Mouse (Mus musculus) MEL (cell line): ENCODE measurements around the gene Cirbp. TPM values are rescaled to one million over a fixed set of nuclear protein-coding genes. Genes with fewer than 3 reads are reported as not detected.
A peak's percentile ranks its signal among the peaks of the same experiment; 100 is the strongest.

Source experiments
- DNase-seq: peaks from one replicate; pipeline ENCODE4 v3.0.0; 2011; ENCODE audit warnings: low read depth, low spot score
- H3K27ac ChIP-seq: 2 replicates; pipeline ENCODE4 v1.5.1; 2012; ENCODE audit warnings: low read depth, mild to moderate bottlenecking, control low read depth, low read length, moderate library complexity; ENCODE audit not compliant: control insufficient read depth
- H3K27me3 ChIP-seq, 2 experiments: fragments of 150-350 bp in 1 of 2; sonication (generic) in 1 of 2; 2 replicates each; pipeline ENCODE4 v1.6.1; 2012; ENCODE audit warnings: low read length in 2 of 2, mild to moderate bottlenecking in 2 of 2, improper control_type of control experiment in 1 of 2, moderate library complexity in 1 of 2; ENCODE audit not compliant: insufficient read depth in 2 of 2, control insufficient read depth in 1 of 2
- H3K36me3 ChIP-seq, 2 experiments: 2 replicates each; pipeline ENCODE4 v1.6.1; 2012 to 2014; ENCODE audit warnings: low read length in 2 of 2, improper control_type of control experiment in 1 of 2, inconsistent platforms in 1 of 2, mild to moderate bottlenecking in 1 of 2; ENCODE audit not compliant: insufficient read depth in 2 of 2, control insufficient read depth in 1 of 2
- H3K4me1 ChIP-seq, 2 experiments: fragments of 150-350 bp in 1 of 2; sonication (generic) in 1 of 2; 2 replicates each; pipeline ENCODE4 v1.6.1; 2012; ENCODE audit warnings: low read length in 2 of 2, improper control_type of control experiment in 1 of 2, mild to moderate bottlenecking in 1 of 2; ENCODE audit not compliant: insufficient read depth in 2 of 2, control insufficient read depth in 1 of 2
- H3K4me3 ChIP-seq, 2 experiments: fragments of 150-350 bp in 1 of 2; sonication (generic) in 1 of 2; 2 replicates each; pipeline ENCODE4 v1.5.1; 2012; ENCODE audit warnings: low read depth in 2 of 2, low read length in 2 of 2, mild to moderate bottlenecking in 2 of 2, moderate library complexity in 2 of 2, control low read depth in 1 of 2, improper control_type of control experiment in 1 of 2; ENCODE audit not compliant: control insufficient read depth in 1 of 2, insufficient read depth in 1 of 2
- H3K79me2 ChIP-seq: 2 replicates; pipeline ENCODE4 v1.6.1; 2012; ENCODE audit warnings: mild to moderate bottlenecking, low read length, moderate library complexity; ENCODE audit not compliant: control insufficient read depth, poor library complexity, insufficient read depth
- H3K9ac ChIP-seq: 2 replicates; pipeline ENCODE4 v1.6.1; 2012; ENCODE audit warnings: low read depth, mild to moderate bottlenecking, control low read depth, low read length, moderate library complexity; ENCODE audit not compliant: control insufficient read depth, poor library complexity, severe bottlenecking
- H3K9me3 ChIP-seq: fragments of 150-350 bp; sonication (generic); replicated peaks from 2 replicates; pipeline ENCODE4 v1.6.1; 2012; ENCODE audit warnings: mild to moderate bottlenecking, low read length, improper control_type of control experiment, moderate library complexity; ENCODE audit not compliant: insufficient read depth
- CHD2 ChIP-seq: IDR thresholded peaks from 2 replicates; pipeline ENCODE4 v1.6.1; 2011; ENCODE audit warnings: low read length, improper control_type of control experiment
- ELF1 ChIP-seq: IDR thresholded peaks from 2 replicates; pipeline ENCODE4 v1.6.1; 2014; ENCODE audit warnings: low read depth, mild to moderate bottlenecking, inconsistent platforms, low read length, improper control_type of control experiment, moderate library complexity
- ETS1 ChIP-seq: IDR thresholded peaks from 2 replicates; pipeline ENCODE4 v1.6.1; 2012; ENCODE audit warnings: low read depth, mild to moderate bottlenecking, inconsistent platforms, low read length, improper control_type of control experiment, moderate library complexity
- GABPA ChIP-seq: IDR thresholded peaks from 2 replicates; pipeline ENCODE4 v1.6.1; 2012; ENCODE audit warnings: low read depth, mild to moderate bottlenecking, inconsistent platforms, low read length, improper control_type of control experiment, moderate library complexity
- GATA1 ChIP-seq: IDR thresholded peaks from 2 replicates; pipeline ENCODE4 v1.6.1; 2011; ENCODE audit warnings: low read depth, low read length, improper control_type of control experiment
- KAT2A ChIP-seq: conservative IDR thresholded peaks from 2 replicates; pipeline ENCODE4 v1.6.1; 2012; ENCODE audit warnings: low read depth, low read length, improper control_type of control experiment, inconsistent platforms
- MAFK ChIP-seq: IDR thresholded peaks from 2 replicates; pipeline ENCODE4 v1.6.1; 2011; ENCODE audit warnings: low read depth, mild to moderate bottlenecking, low read length, improper control_type of control experiment, borderline replicate concordance
- MAX ChIP-seq: IDR thresholded peaks from 2 replicates; pipeline ENCODE4 v1.6.1; 2011; ENCODE audit warnings: low read length, improper control_type of control experiment
- MAZ ChIP-seq: IDR thresholded peaks from 2 replicates; pipeline ENCODE4 v1.6.1; 2012; ENCODE audit warnings: low read depth, mild to moderate bottlenecking, inconsistent platforms, low read length, improper control_type of control experiment
- MEF2A ChIP-seq: IDR thresholded peaks from 2 replicates; pipeline ENCODE4 v1.6.1; 2014; ENCODE audit warnings: low read depth, mild to moderate bottlenecking, inconsistent platforms, low read length, improper control_type of control experiment; ENCODE audit not compliant: poor library complexity, insufficient replicate concordance, severe bottlenecking; ENCODE audit errors: extremely low read depth
- MXI1 ChIP-seq: IDR thresholded peaks from 2 replicates; pipeline ENCODE4 v1.6.1; 2011; ENCODE audit warnings: mild to moderate bottlenecking, low read depth, low read length, improper control_type of control experiment
- MYB ChIP-seq: IDR thresholded peaks from 2 replicates; pipeline ENCODE4 v1.6.1; 2011; ENCODE audit warnings: mild to moderate bottlenecking, low read depth, low read length, improper control_type of control experiment
- MYC ChIP-seq: IDR thresholded peaks from 2 replicates; pipeline ENCODE4 v1.6.1; 2011; ENCODE audit warnings: low read depth, mild to moderate bottlenecking, low read length, improper control_type of control experiment, moderate library complexity
- NRF1 ChIP-seq: IDR thresholded peaks from 2 replicates; pipeline ENCODE4 v1.6.1; 2014; ENCODE audit warnings: low read depth, mild to moderate bottlenecking, inconsistent platforms, low read length, improper control_type of control experiment, moderate library complexity; ENCODE audit not compliant: poor library complexity, insufficient read depth, severe bottlenecking
- POLR2A ChIP-seq, 2 experiments: IDR thresholded peaks; 2 replicates each; pipeline ENCODE4 v1.6.1; 2011 to 2012; ENCODE audit warnings: low read length in 2 of 2, mild to moderate bottlenecking in 2 of 2, control low read depth in 1 of 2, improper control_type of control experiment in 1 of 2, low read depth in 1 of 2, moderate library complexity in 1 of 2; ENCODE audit not compliant: control insufficient read depth in 1 of 2, insufficient read depth in 1 of 2, poor library complexity in 1 of 2
- POLR2AphosphoS2 ChIP-seq: IDR thresholded peaks from 2 replicates; pipeline ENCODE4 v1.6.1; 2011; ENCODE audit warnings: low read length, improper control_type of control experiment
- SIN3A ChIP-seq: IDR thresholded peaks from 2 replicates; pipeline ENCODE4 v1.6.1; 2012; ENCODE audit warnings: low read length, improper control_type of control experiment, inconsistent platforms
- SMC3 ChIP-seq: IDR thresholded peaks from 2 replicates; pipeline ENCODE4 v1.6.1; 2011; ENCODE audit warnings: low read depth, low read length, improper control_type of control experiment
- TAL1 ChIP-seq: IDR thresholded peaks from 2 replicates; pipeline ENCODE4 v1.6.1; 2012; ENCODE audit warnings: mild to moderate bottlenecking, inconsistent platforms, low read length, moderate library complexity, mixed read lengths
- TCF12 ChIP-seq: IDR thresholded peaks from 2 replicates; pipeline ENCODE4 v1.6.1; 2014; ENCODE audit warnings: low read depth, mild to moderate bottlenecking, inconsistent platforms, low read length, improper control_type of control experiment, moderate library complexity
- UBTF ChIP-seq: IDR thresholded peaks from 2 replicates; pipeline ENCODE4 v1.6.1; 2012; ENCODE audit warnings: low read depth, mild to moderate bottlenecking, inconsistent platforms, low read length, improper control_type of control experiment, moderate library complexity, borderline replicate concordance; ENCODE audit not compliant: insufficient read depth
- USF1 ChIP-seq: IDR thresholded peaks from 2 replicates; pipeline ENCODE4 v1.6.1; 2014; ENCODE audit warnings: low read depth, mild to moderate bottlenecking, inconsistent platforms, low read length, improper control_type of control experiment, moderate library complexity
- USF2 ChIP-seq, 2 experiments: IDR thresholded peaks; 2 replicates each; pipeline ENCODE4 v1.6.1; 2011 to 2012; ENCODE audit warnings: improper control_type of control experiment in 2 of 2, low read length in 2 of 2, borderline replicate concordance in 1 of 2, inconsistent platforms in 1 of 2, low read depth in 1 of 2, mild to moderate bottlenecking in 1 of 2; ENCODE audit not compliant: insufficient read depth in 1 of 2
- ZKSCAN1 ChIP-seq: IDR thresholded peaks from 2 replicates; pipeline ENCODE4 v1.6.1; 2012; ENCODE audit warnings: low read depth, mild to moderate bottlenecking, inconsistent platforms, low read length, improper control_type of control experiment, moderate library complexity
- polyA plus RNA-seq, 2 experiments: library from polyadenylated mRNA; stranded (reverse) in 1 of 2; unstranded in 1 of 2; fragments of >175 nt in 1 of 2; fragments of >200 nt in 1 of 2; gene quantifications; 2 replicates each; pipeline versions ENCODE4 v1.2.1 to v1.2.4; 2012; ENCODE audit warnings: low replicate concordance in 2 of 2, low read depth in 1 of 2; ENCODE audit not compliant: insufficient read length in 2 of 2, insufficient read depth in 1 of 2, missing spikeins in 1 of 2
- total RNA-seq: library from RNA; depleted of rRNA; stranded (reverse); fragments of 300-350 nt; gene quantifications from 2 replicates; pipeline ENCODE4 v1.2.3, GENCODE M21; 2012

Gene Cirbp
- total and polyA plus RNA-seq, 3 experiments, result 21.2 to 56.6 TPM; not detected in 1

- no peak for TF ChIP-seq SMC3
- TF ChIP-seq ETS1, result no peak
- TF ChIP-seq POLR2AphosphoS2, result peak; percentile 35; the same call in 1 of the 2 replicates
- TF ChIP-seq MAFK, result no peak
- TF ChIP-seq ZKSCAN1, result no peak
- peak; percentile 43; the same call in 1 of the 2 replicates for TF ChIP-seq NRF1
- TF ChIP-seq CHD2, result no peak
- TF ChIP-seq MAX, result peak; percentile 38; the same call in 1 of the 2 replicates
- TF ChIP-seq MEF2A, result no peak
- peak; percentile 81 for TF ChIP-seq MXI1
- no peak for TF ChIP-seq ELF1
- no peak for TF ChIP-seq MYC
- TF ChIP-seq POLR2A (IDR thresholded peaks at IDR 0.05; ENCODE audit: control insufficient read depth in 1 of 2, insufficient read depth in 1 of 2, low read depth in 1 of 2, low read length in 2 of 2, poor library complexity in 1 of 2), result peak; percentile 65 to 68; a peak in 3 of 4 replicates
- TF ChIP-seq TCF12, result 0 out of 2 replicates have a peak, but pooled peaks have one; percentile 15
- no peak for TF ChIP-seq GATA1
- TF ChIP-seq UBTF, result no peak
- no peak for TF ChIP-seq TAL1
- no peak for TF ChIP-seq USF2 (IDR thresholded peaks at IDR 0.05; ENCODE audit: borderline replicate concordance in 1 of 2, insufficient read depth in 1 of 2, low read depth in 1 of 2, low read length in 2 of 2)
- TF ChIP-seq MYB, result no peak
- TF ChIP-seq GABPA, result no peak
- peak; percentile 89 for TF ChIP-seq USF1
These were observed 27.0 kb upstream of the Cirbp start, which contains the start of gene Atp5d (continued) for GRCm38 (mm10) chr10:80138553-80139438.

- H3K9me3 ChIP-seq, result no peaks in the 10 kb centered on the region
- H3K9ac ChIP-seq, result peak overlapping the region; percentile 89
- H3K4me3 ChIP-seq, result peak overlapping the region; percentile 76 to 77
- peaks cover 0 to 8% of the 10 kb centered on the region in 2 experiments; a peak in 2 of 4 replicates for H3K36me3 ChIP-seq
- TF ChIP-seq NRF1, result 0 out of 2 replicates have a peak, but pooled peaks have one; percentile 0
- no peak for TF ChIP-seq KAT2A
- TF ChIP-seq MAZ, result 0 out of 2 replicates have a peak, but pooled peaks have one; percentile 94
- TF ChIP-seq SIN3A, result peak; percentile 30; the same call in 1 of the 2 replicates
- H3K27me3 ChIP-seq, result no peaks in the 10 kb centered on the region
- H3K4me1 ChIP-seq, result peaks cover 0 to 23% of the 10 kb centered on the region in 2 experiments; a peak in 3 of 4 replicates
- H3K27ac ChIP-seq, result peak overlapping the region; percentile 96
- peaks cover 28% of the 10 kb centered on the region for H3K79me2 ChIP-seq
- DNase-seq, result peak; percentile 78
These were observed 26.4 kb upstream of the Cirbp start for GRCm38 (mm10) chr10:80139439-80139775.
